In genomic region chr12:54400084-54400483, GRCm38 (mm10) we compare ENCODE assay signal across 24 mouse cellular contexts.
DNase-seq lines count a peak whose midpoint lies in the region; ATAC-seq lines count a peak whose summit lies in the region.
"Had no signal": no experiment of that assay in that cellular context is flagged by ENCODE, and none has a peak within 500 bp of the region (broad histone marks: within the 10 kb centered on the region; RNA-seq: fewer than 3 reads in every experiment).

No protein-coding gene starts in this region.

- no peaks in the 10 kb centered on the region for H3K27me3 ChIP-seq in lung, embryonic 15.5 days
- H3K27me3 ChIP-seq: forebrain, embryonic 13.5 days; Patski had no signal

- H3K27ac ChIP-seq in lung, embryonic 15.5 days, result no peak overlapping the region
- H3K27ac ChIP-seq: forebrain, embryonic 10.5 days; forebrain, embryonic 13.5 days; gastrocnemius, adult 2 months; heart, embryonic 10.5 days; hindbrain, embryonic 14.5 days had no signal

- H3K4me3 ChIP-seq in lung, embryonic 15.5 days, result no peak overlapping the region
- H3K4me3 ChIP-seq: forebrain, embryonic 10.5 days; forebrain, embryonic 13.5 days; gastrocnemius, adult 2 months; heart, embryonic 10.5 days had no signal

- DNase-seq in heart, adult 11 months, result peak; percentile 61
- no peak for DNase-seq in heart, adult 8-10 months (ENCODE audit: low spot score)
- no peak for DNase-seq in lung, postnatal 36 days
- peak; percentile 24 for DNase-seq in ZHBTc4 (ENCODE audit: low read depth, low spot score)
- DNase-seq: adrenal gland, postnatal 10 days; adrenal gland, postnatal 36 days; cerebellum, adult 18-20 months; cerebellum, adult 9-10 months; cerebellum, postnatal 14 days; forebrain, postnatal 0 days; gastrocnemius, adult 2 months; gastrocnemius, postnatal 14 days; heart, adult 18-20 months; heart, postnatal 10 days; heart, postnatal 36 days; kidney, adult 11 months had no signal

- no peak overlapping the region for H3K9ac ChIP-seq in lung, embryonic 15.5 days
- H3K9ac ChIP-seq: forebrain, embryonic 13.5 days; forebrain, postnatal 0 days; hindbrain, embryonic 14.5 days had no signal

- no peaks in the 10 kb centered on the region for H3K36me3 ChIP-seq in lung, embryonic 15.5 days
- H3K36me3 ChIP-seq: forebrain, embryonic 10.5 days; G1E; heart, embryonic 10.5 days had no signal

- WGBS in lung, embryonic 15.5 days, result 51% methylated on average over 5 of the region's 5 CpGs

- peaks cover 32% of the 10 kb centered on the region for H3K4me1 ChIP-seq in lung, embryonic 15.5 days

- H3K9me3 ChIP-seq in lung, embryonic 15.5 days, result no peaks in the 10 kb centered on the region
- H3K9me3 ChIP-seq: forebrain, embryonic 10.5 days; forebrain, embryonic 13.5 days; heart, embryonic 10.5 days had no signal

- no peak overlapping the region for H3K4me2 ChIP-seq in lung, embryonic 15.5 days
- H3K4me2 ChIP-seq: forebrain, embryonic 13.5 days; hindbrain, embryonic 14.5 days had no signal

- peak; percentile 13; the same call in 1 of the 2 replicates for ATAC-seq in lung, embryonic 15.5 days (ENCODE audit: borderline replicate concordance, extremely low read depth, low FRiP score, low TSS enrichment)
- ATAC-seq in activated CD4-positive, CD25-positive, alpha-beta regulatory T cell, adult 4 months, result no peak
- ATAC-seq: forebrain, embryonic 13.5 days; Patski had no signal

Comparison
In these comparisons a context has a peak if more than half of its experiments do, and no peak if none do; other contexts are left out.
1. DNase-seq: peak in heart, adult 11 months (single experiment) and ZHBTc4 (single experiment); none in heart, adult 8-10 months (single experiment) and lung, postnatal 36 days (single experiment).